Mouse (Mus musculus) limb, embryonic 12.5 days (tissue): ENCODE data around the gene Morc1. TPM values are rescaled to one million over a fixed set of nuclear protein-coding genes. Genes with fewer than 3 reads are reported as not detected.

Source experiments
- ATAC-seq: fragments of 200-750 bp; cut with Nextera tagmentation; 2 replicates; pipeline ENCODE4 v1.8.0; 2017; ENCODE audit warnings: low read depth, moderate TSS enrichment; ENCODE audit not compliant: insufficient number of reproducible peaks, insufficient read depth, low FRiP score, low TSS enrichment
- H3K27ac ChIP-seq: fragments of 300-500 bp; sonication (generic); 2 replicates; pipeline ENCODE4 v1.5.1; 2016; ENCODE audit warnings: mild to moderate bottlenecking, moderate library complexity
- H3K27me3 ChIP-seq: fragments of 300-500 bp; sonication (generic); 2 replicates; pipeline ENCODE4 v1.6.1; 2016; ENCODE audit warnings: mild to moderate bottlenecking, moderate library complexity
- H3K36me3 ChIP-seq: fragments of 300-500 bp; sonication (generic); 2 replicates; pipeline ENCODE4 v1.6.1; 2016; ENCODE audit warnings: mild to moderate bottlenecking, moderate library complexity
- H3K4me1 ChIP-seq: fragments of 300-500 bp; sonication (generic); replicated peaks from 2 replicates; pipeline ENCODE4 v1.6.1; 2016
- H3K4me2 ChIP-seq: fragments of 300-500 bp; sonication (generic); 2 replicates; pipeline ENCODE4 v1.6.1; 2016; ENCODE audit warnings: mild to moderate bottlenecking, moderate library complexity
- H3K4me3 ChIP-seq: fragments of 300-500 bp; sonication (generic); replicated peaks from 2 replicates; pipeline ENCODE4 v1.5.1; 2016; ENCODE audit warnings: mild to moderate bottlenecking
- H3K9ac ChIP-seq: fragments of 300-500 bp; sonication (generic); replicated peaks from 2 replicates; pipeline ENCODE4 v1.6.1; 2016; ENCODE audit warnings: mild to moderate bottlenecking, moderate library complexity
- H3K9me3 ChIP-seq: fragments of 300-500 bp; sonication (generic); 2 replicates; pipeline ENCODE4 v1.6.1; 2016; ENCODE audit warnings: mild to moderate bottlenecking, moderate library complexity
- WGBS: fragments of 180-500 bp; shearing (Covaris S2); methylation state at CpG from one replicate; pipeline ENCODE4 v1.1.7; 2016; 5-methylcytosine and 5-hydroxymethylcytosine counted together
- polyA plus RNA-seq: library from polyadenylated mRNA; unstranded; fragments of >200 nt; fragmentation: Nextera tagmentation; extraction: Ambion mirVana; gene quantifications from 2 replicates; pipeline ENCODE4 v1.2.1, GENCODE M21; 2016

The Morc1 gene
- polyA plus RNA-seq, 1 experiment from 2014 or later, result 0.06 TPM

DNA sequence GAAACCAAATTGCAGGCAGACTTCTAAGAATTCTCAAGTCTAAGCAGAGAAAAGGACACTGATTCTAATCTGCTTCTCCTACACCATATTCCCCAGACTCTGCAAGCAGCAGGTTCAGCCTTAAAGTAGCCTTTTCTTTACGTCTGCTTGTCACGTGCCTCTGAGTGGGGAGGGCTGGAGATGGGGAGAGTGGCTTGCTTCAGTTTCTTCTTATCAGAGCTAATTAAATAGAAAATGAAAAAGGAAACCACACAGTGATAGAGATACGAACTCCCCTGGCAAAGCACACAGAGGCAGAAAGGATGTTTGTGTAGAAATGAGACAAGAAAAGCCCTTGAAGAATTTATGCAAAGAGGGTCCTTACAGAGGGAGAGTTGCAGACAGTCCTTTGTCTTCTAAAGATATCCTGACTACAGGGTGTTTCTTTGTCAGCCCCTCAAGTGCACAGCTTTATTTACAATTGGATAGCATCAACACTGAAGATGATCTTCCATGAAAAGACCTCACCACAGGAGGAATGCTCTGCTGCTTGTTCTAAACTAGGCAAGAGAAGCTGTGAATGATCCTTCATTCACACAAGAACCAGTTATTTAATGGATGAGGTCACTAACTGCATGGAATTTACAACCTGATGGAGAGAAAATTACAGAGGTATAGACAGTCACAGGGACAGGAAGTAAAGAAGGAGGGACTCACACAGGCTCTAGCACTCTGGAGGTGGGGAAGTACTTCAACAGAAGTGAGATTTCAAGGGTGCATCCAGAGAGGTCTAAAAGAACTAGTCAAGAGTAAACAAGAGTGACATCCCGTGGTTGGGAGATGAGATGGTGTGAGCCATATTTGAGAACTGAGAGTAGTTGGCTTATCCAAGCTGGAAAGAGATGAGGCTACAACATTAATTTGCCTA lies 44.1 kb downstream of the Morc1 start:
- Histone ChIP-seq H3K4me1 (no peaks in the 10 kb centered on the region), H3K4me3 (no peak overlapping the region), H3K9me3 (no peaks in the 10 kb centered on the region), H3K4me2 (no peak overlapping the region), H3K9ac (no peak overlapping the region), H3K36me3 (no peaks in the 10 kb centered on the region), H3K27ac (no peak overlapping the region), H3K27me3 (no peaks in the 10 kb centered on the region)
- ATAC-seq, result no peak
- 55% methylated on average over 4 of the region's 4 CpGs for WGBS

DNA sequence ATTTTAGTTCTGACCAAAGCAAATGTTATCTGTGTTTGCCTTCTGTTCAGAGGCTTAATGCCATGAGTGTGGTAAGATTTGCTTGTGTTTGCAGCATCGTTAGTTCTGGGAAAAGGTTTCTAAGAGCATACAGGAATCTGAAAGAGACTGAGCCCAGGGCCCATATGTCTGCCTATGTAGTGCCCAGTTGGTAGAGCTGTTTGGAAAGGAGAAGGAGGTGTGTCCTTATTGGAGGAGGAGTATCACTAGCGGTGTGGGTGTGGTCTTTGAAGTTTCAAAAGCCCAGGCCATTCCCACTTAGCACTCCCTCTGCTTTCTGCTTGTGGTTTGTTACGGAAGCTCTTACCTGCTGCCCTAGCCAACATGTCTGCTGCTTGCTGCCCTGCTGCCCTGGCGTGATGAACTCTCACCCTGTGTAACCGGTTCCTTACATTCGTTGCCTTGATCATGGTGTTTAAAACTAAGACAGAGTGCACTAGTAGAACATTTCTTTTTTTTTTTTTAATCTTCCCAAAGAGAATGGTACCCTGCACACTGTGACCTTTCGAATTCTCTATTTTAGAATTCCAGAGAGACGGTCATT lies 48.3 kb downstream of the Morc1 start:
- WGBS, result 81% methylated on average over 8 of the region's 8 CpGs
- Histone ChIP-seq H3K27me3 (no peaks in the 10 kb centered on the region), H3K36me3 (no peaks in the 10 kb centered on the region), H3K9me3 (no peaks in the 10 kb centered on the region), H3K4me2 (no peak overlapping the region), H3K4me3 (no peak overlapping the region), H3K4me1 (no peaks in the 10 kb centered on the region), H3K27ac (no peak overlapping the region), H3K9ac (no peak overlapping the region)
- ATAC-seq, result 0 out of 2 replicates have a peak, but pooled peaks have one; percentile 20

DNA sequence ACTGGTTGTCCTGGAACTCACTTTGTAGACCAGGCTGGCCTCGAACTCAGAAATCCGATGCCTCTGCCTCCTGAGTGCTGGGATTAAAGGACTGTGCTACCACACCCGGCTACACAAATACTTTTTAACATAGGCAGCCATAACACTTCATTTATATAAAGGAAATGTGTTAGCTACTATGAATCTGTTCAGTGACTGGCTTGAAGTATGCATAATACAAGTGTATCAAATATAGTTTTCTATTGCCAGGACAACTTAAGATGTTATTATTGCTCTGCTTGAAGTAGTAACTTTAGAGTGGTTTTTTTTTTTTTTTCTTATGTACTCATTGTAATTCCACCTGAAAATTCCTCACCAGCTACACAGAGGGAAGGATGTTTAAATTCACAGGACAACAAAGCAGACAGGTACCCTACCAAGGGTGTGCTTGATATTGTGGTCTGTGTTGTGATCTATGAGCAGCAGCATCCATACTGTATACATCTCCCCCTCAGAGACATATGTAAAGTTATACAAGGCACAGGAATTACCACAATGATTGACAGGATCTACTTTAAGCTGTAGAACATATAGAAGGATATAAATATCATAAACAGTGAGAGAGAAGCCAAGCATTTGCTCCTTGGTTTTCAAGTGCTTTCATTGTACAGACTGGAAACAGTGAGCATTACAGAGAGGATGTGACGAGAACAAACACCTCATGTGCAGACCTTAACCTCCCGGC lies 85.9 kb downstream of the Morc1 start:
- H3K9ac ChIP-seq, result no peak overlapping the region

DNA sequence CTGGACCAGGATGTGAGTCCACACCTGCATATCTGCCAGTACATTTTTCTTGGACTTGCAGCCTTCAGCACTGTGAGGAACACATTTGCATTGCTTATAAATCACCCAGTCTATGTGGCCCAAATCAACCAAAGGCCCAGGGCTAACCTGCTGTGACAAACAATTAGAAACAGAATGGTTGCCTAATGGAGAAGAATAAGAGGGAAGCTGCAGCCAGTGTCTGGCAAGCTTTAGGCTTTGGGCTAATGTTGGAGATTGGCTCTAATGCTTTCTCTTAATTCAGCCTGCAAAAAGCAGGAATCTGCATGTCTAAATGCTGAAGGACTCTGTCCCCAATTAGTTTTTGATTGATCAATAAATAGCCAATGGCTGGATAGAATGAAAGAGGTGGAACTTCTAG lies 88.5 kb downstream of the Morc1 start:
- no peak overlapping the region for H3K4me2 ChIP-seq
- no peak overlapping the region for H3K9ac ChIP-seq
- H3K9me3 ChIP-seq, result no peaks in the 10 kb centered on the region
- H3K27ac ChIP-seq, result no peak overlapping the region
- H3K36me3 ChIP-seq, result no peaks in the 10 kb centered on the region
- no peak for ATAC-seq
- H3K4me3 ChIP-seq, result no peak overlapping the region
- no peaks in the 10 kb centered on the region for H3K27me3 ChIP-seq
- no peaks in the 10 kb centered on the region for H3K4me1 ChIP-seq

More for the DNA sequence above, 85.9 kb downstream of the Morc1 start:
- no peaks in the 10 kb centered on the region for H3K27me3 ChIP-seq
- ATAC-seq, result no peak
- H3K36me3 ChIP-seq, result no peaks in the 10 kb centered on the region
- H3K27ac ChIP-seq, result no peak overlapping the region
- no peaks in the 10 kb centered on the region for H3K9me3 ChIP-seq
- H3K4me2 ChIP-seq, result no peak overlapping the region
- 81% methylated on average over 5 of the region's 5 CpGs for WGBS
- H3K4me1 ChIP-seq, result no peaks in the 10 kb centered on the region
- H3K4me3 ChIP-seq, result no peak overlapping the region

DNA sequence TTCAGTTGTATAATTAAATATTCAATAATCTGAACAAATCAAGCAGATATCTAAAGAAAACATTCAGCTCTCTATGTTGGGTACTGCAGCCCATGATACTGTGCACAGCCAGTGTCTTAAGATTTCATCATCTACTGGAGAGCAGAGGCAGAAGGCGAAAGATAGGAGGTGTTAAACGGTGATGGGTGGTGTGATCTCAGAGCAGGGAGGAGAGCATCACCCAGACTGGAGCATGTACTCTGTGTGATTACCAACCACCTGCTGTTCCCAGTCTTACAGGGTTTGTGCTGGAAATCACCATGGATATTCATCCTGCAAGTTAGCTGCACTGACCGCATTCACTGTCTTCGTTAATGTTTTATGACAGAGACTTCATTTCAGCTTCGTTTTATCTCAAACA lies 106.1 kb downstream of the Morc1 start:
- no peak overlapping the region for H3K9ac ChIP-seq
- no peak for ATAC-seq
- no peaks in the 10 kb centered on the region for H3K4me1 ChIP-seq
- no peaks in the 10 kb centered on the region for H3K9me3 ChIP-seq
- H3K36me3 ChIP-seq, result no peaks in the 10 kb centered on the region
- H3K27ac ChIP-seq, result no peak overlapping the region
- no peak overlapping the region for H3K4me3 ChIP-seq
- whole genome bisulfite sequencing, result 86% methylated on average over 5 of the region's 5 CpGs
- H3K4me2 ChIP-seq, result no peak overlapping the region
- H3K27me3 ChIP-seq, result no peaks in the 10 kb centered on the region

DNA sequence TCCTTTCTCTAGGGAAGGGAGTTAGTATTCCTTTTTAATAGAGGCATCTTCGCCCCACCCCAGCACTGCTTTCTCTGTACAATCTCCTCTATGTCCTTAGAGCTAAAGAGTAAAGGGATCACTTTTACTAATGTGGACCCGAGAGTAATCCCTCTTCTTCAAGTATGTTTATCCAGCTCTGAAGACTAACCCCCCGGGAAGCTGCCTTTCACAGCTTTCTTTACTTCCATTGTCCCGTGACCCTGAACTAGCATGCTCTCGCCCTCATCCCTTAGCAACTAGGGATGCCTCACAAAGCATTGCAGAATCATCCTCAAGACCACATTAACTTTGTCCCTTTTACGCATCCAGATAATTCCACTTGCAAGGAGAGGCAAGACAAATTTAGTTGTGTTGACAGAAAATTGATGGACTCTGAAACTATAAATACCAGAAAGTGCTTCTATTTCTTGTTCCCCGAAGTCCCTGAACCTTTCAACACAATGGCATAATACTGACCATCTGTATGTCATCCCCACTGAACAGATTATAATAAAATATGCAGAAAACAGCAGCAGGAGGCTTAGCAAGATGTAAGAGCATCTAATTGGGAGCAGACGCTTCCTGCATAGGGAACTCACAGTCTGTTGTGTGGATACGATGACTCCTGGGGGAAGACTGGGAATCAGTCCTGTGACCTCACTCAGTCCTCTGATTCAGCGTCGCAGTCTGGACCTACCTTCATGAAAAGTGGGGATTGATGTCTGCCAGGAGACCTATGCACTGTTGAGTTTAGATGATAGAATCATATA lies 131.4 kb downstream of the Morc1 start:
- Histone ChIP-seq H3K4me3 (no peak overlapping the region), H3K9me3 (no peaks in the 10 kb centered on the region), H3K4me1 (no peaks in the 10 kb centered on the region), H3K27ac (no peak overlapping the region), H3K36me3 (no peaks in the 10 kb centered on the region), H3K27me3 (no peaks in the 10 kb centered on the region), H3K9ac (no peak overlapping the region), H3K4me2 (no peak overlapping the region)
- 51% methylated on average over 11 of the region's 11 CpGs for WGBS
- no peak for ATAC-seq

DNA sequence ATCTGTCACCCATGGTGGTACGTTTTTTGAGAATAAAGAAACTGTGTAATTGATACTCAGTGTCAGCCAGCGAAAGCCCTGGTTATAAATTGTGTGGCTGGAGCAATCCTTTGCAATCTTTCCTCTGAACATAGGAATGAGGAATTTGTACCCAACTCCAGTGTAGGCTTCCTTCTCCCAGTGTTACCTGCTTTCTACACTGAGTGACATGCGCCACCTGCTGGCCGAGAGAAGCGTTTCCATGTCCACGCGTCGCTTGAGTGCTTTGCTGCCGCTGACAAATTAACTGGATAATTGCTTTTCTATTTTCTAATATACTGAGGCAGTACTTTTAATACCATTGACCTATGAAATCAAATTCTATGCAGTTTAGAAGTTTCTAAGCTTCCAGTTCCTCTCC lies 139.3 kb downstream of the Morc1 start:
- Histone ChIP-seq H3K4me2 (no peak overlapping the region), H3K36me3 (no peaks in the 10 kb centered on the region), H3K4me3 (no peak overlapping the region), H3K27me3 (no peaks in the 10 kb centered on the region), H3K9me3 (no peaks in the 10 kb centered on the region), H3K4me1 (no peaks in the 10 kb centered on the region), H3K9ac (no peak overlapping the region), H3K27ac (no peak overlapping the region)
- peak; percentile 56; the same call in 1 of the 2 replicates for ATAC-seq
- 15% methylated on average over 9 of the region's 9 CpGs for WGBS

DNA sequence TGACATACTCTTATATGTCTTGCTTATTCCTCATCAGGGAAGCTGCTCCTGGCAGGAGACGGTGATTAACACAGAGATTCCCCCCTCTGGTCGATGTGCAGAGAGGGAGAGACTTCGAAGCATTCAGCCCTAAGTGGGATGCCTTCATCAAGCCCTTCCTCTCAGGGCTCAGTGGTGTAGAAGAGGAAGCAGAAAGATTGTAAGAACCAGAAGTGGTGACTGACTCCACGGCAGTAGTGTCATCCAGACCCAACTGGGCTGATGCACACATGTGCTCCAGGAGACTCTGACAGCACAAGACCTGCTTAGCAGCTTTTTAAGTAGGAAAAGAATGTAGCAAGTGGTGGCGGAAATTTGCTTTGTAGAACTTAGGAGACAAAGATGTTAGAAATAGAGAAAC lies 143.0 kb downstream of the Morc1 start:
- 81% methylated on average over 5 of the region's 5 CpGs for WGBS
- H3K4me3 ChIP-seq, result no peak overlapping the region

DNA sequence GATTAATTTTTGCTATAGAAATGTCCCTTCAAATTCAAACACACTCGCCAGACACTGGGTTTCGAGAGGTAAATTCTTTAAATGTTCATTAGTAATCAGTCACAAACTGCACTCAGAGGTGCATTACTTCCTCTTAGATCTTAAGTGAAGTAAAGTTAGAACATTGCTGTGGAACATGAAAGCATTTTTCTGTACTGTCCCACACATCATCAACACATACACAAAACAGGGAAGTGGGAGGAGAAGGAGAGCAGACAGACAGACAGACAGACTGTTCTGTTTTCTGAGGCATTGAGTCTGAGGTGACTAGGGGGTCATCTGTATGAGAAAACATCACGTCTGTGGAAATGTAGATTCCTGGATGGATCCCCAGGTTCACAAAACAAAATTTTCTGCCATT lies 143.5 kb downstream of the Morc1 start:
- H3K4me1 ChIP-seq, result no peaks in the 10 kb centered on the region
- H3K9me3 ChIP-seq, result no peaks in the 10 kb centered on the region
- no peak for ATAC-seq
- no peaks in the 10 kb centered on the region for H3K27me3 ChIP-seq
- no peak overlapping the region for H3K27ac ChIP-seq
- 75% methylated on average over 3 of the region's 3 CpGs for WGBS
- no peak overlapping the region for H3K4me3 ChIP-seq
- H3K4me2 ChIP-seq, result no peak overlapping the region
- H3K9ac ChIP-seq, result no peak overlapping the region
- no peaks in the 10 kb centered on the region for H3K36me3 ChIP-seq

More for the DNA sequence above, 143.0 kb downstream of the Morc1 start:
- ATAC-seq, result no peak
- Histone ChIP-seq H3K27me3 (no peaks in the 10 kb centered on the region), H3K27ac (no peak overlapping the region), H3K36me3 (no peaks in the 10 kb centered on the region), H3K4me2 (no peak overlapping the region), H3K9me3 (no peaks in the 10 kb centered on the region), H3K9ac (no peak overlapping the region), H3K4me1 (no peaks in the 10 kb centered on the region)

DNA sequence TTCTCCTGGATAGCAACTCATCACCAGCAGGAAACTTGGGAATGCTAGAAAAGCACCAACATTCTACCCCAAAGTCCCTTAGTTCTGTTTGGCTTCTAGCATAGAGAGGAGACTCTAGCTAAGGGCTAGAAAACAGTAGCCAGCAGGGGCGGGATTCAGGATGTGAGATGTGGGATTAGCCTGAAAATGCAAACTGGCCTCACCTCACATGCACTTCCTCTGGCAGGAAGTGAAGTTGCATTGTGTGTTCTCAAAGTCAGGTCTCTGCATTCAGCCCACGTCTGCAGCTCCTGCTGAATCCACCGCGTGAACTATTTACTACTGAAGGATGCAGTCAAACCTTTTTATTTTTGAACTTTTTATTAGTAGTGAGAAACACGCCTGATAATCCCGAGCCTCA lies 154.3 kb downstream of the Morc1 start:
- H3K4me1 ChIP-seq, result no peaks in the 10 kb centered on the region
- no peaks in the 10 kb centered on the region for H3K36me3 ChIP-seq
- no peak overlapping the region for H3K4me3 ChIP-seq
- H3K4me2 ChIP-seq, result no peak overlapping the region
- H3K9ac ChIP-seq, result no peak overlapping the region
- no peaks in the 10 kb centered on the region for H3K9me3 ChIP-seq
- H3K27me3 ChIP-seq, result no peaks in the 10 kb centered on the region
- no peak for ATAC-seq
- H3K27ac ChIP-seq, result no peak overlapping the region
- WGBS, result 71% methylated on average over 6 of the region's 6 CpGs

DNA sequence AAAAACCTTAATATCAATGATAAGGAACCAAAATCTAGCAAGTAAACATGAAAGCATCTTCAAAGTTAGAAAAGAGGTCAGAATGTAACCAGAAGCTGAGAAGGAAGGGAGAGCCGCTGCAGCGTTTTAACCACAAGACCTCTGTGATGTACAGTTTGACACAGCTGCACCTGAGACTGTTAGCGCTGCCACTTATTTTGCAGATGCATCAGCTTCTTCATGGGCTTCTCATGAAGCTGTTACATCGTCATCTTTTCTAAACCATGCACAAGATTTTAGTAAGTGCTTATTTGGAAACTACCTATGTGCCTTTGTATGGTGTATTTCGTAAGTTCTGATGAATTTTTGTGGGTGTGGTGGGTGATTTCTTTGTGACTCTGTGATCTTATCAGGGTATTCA lies 163.4 kb downstream of the Morc1 start:
- Histone ChIP-seq H3K4me2 (no peak overlapping the region), H3K27me3 (no peaks in the 10 kb centered on the region), H3K9ac (no peak overlapping the region), H3K4me1 (no peaks in the 10 kb centered on the region), H3K4me3 (no peak overlapping the region), H3K27ac (no peak overlapping the region), H3K9me3 (no peaks in the 10 kb centered on the region), H3K36me3 (no peaks in the 10 kb centered on the region)
- no peak for ATAC-seq
- 91% methylated on average over 5 of the region's 5 CpGs for WGBS
